Mouse (Mus musculus) layer of hippocampus, adult 9-10 months (tissue): ENCODE results near the gene Gabrq.

Experiments
- DNase-seq: peaks from one replicate; pipeline ENCODE4 v3.0.0; 2022; ENCODE audit warnings: low spot score

The Gabrq gene

DNA sequence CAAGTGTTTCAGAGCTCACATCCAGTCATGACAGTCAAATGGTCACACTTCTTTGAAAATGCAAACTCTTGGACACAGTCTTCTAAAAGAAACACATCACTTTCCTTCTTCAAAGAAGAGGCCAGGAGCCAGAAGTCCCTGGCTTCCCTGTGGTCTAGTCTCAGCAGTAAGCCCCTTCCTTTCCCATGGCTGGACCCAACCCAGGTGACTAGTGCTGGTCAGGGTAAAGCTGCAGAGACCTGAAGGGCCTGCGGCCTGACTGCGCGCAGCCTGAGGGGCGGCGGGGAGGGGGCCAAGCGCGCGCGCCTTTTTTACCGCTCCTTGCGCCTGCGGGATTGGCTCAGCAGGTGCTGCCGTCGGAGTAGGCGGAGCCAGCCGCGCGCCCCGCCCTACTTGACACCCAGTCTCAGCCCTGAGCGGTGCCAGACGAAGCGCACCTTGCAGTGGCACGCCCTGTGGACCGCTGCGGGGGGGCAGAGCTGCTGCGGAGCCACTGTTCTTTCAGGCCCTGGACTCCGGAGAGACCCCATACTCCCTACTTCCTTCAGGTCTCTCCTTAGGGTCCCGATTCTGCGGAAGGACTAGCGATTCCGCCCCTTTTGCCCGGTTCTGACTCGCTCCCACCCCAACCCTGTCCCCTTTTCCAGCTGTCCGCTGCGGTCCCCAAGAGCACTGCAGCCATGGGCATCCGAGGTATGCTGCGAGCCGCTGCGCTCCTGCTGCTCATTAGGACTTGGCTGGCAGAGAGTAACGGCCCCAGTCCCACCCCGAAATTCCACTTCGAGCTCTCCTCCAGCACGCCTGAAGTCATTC lies at the start of gene Gabrq:
TSS of gene Gabrq (plus strand) at position 403 of the 813 bp plus-strand sequence.
- DNase-seq = no peak

DNA sequence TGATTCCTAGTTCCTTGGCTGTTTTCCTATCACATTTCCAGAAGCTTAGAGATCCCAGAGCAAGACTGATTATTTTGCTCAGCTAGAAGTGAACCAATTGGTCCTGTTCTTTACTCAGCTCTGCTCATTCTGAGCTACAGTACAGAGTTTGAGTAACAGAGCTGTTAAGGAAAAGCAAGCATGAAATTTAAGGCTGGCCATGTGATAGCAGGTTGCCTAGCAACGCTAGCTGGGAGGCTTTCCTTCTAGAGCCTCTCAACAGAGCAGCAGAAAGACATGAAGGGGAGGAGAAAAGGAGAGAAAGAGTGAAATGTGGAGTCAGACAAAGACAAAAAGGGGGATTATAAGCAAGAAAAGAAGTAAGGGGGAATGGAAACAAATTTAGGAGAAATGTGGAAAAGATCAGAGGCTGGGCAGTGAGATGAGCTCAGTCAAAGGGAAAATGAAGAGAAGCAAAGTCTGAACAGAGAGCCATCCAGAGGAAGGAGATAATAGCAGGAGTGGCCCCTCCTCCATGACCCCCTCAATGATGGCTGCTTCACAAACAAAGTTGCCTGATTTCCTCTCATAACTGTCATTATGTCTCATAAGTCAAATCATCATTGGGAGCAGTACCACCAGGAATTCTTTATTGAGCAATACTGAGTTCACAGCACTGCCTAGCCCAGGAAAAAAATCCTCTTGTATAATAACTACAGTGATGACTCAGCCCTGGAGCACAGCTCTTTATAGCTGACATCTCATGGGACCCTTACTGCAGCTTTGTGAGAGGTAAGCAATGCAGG lies 36.0 kb upstream of the Gabrq start:
- DNase-seq = no peak

DNA sequence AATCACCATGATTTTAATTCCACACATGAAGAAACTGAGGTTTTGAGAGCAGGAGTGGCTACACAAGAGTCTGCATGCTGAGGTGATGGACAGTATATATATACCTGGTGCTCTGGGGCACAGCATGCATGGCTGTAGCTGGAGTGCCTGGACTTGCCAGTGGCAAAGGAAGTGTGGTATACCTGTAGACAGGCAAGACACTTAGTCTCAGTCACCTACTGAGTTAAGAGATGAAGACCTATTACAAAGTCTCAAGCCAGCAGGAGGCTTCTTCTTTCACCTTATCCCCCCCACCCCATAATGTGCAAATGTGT lies 35.5 kb upstream of the Gabrq start:
- no peak for DNase-seq

DNA sequence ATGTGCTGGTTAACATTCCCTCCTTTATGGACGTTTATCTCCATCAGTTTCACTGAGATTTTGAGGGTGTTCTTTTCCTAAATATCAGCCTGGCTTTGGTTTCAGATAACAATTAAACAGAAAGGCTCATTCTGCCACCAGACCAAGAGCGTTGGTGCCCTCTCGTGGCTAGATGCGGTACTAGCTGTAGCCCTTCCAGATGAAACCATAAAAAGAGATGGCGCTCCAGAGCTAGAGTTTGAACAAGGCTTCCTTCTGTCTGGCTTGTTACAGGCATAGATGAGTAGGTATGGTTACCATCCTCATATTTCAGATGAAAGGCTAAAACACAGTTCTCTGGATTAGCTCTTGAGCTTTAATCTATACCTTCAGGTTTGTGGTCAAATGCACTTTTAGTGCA lies 5.4 kb upstream of the Gabrq start:
- peak; percentile 79 for DNase-seq

DNA sequence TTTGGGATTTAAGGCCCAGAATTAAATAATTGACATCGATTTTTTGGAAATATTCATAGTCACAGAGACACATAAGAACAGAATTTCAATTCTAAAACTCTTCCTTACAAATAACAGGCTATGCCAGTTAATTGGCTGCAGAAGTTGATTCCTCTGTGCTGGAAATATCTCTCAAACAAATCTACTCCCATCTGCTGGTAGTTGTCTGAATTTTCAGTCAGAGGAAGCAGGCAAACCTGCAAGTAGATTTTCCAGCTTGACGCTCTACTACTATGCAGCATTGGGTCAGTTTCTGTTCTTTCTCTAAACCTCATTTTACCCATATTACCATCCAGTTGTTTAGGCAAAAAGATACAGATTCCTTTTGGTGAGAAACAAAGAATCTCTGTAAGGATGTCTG lies 1.7 kb upstream of the Gabrq start:
- no peak for DNase-seq

DNA sequence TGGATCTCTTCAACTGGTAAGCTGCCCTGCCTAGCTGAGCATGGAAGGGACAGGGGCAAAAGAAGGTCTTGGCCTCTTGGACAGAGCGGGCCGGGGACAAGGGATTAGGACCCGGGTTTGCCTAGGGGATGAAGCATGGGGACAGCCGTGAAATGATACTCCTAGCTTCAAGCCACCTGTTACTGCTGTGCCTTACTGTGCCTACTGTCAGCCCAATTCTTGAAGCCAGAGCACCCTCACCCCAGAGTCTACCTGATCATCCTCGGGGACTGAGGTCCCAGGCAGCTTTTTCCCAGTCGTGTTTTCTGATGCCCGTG lies 569 bp downstream of the Gabrq start:
- no peak for DNase-seq
